Mouse (Mus musculus): ENCODE data around the gene Tex26.

Gene Tex26

GRCm38 (mm10) chr5:149490275-149490674 lies 50.8 kb downstream of the Tex26 start:
- DNase-seq = no peak

- DNase-seq = no peak
Observed at GRCm38 (mm10) chr5:149495655-149496054, 56.2 kb downstream of the Tex26 start.

- DNase-seq = no peak
Observed at GRCm38 (mm10) chr5:149496401-149497066, 57.1 kb downstream of the Tex26 start.

- DNase-seq = no peak
Observed at GRCm38 (mm10) chr5:149499936-149500335, 60.5 kb downstream of the Tex26 start.

GRCm38 (mm10) chr5:149503423-149504175 lies 64.1 kb downstream of the Tex26 start:
- no peak for DNase-seq

GRCm38 (mm10) chr5:149504985-149505384 lies 65.5 kb downstream of the Tex26 start:
- no peak for DNase-seq

GRCm38 (mm10) chr5:149506033-149506432 lies 66.6 kb downstream of the Tex26 start:
- DNase-seq = no peak

- DNase-seq = no peak
Observed at GRCm38 (mm10) chr5:149508094-149509029, 68.9 kb downstream of the Tex26 start.

GRCm38 (mm10) chr5:149510323-149510722 lies 70.9 kb downstream of the Tex26 start:
- no peak for DNase-seq

GRCm38 (mm10) chr5:149512695-149513094 lies 73.2 kb downstream of the Tex26 start:
- DNase-seq = no peak

GRCm38 (mm10) chr5:149513438-149514086 lies 74.1 kb downstream of the Tex26 start:
- DNase-seq = no peak

- peak; percentile 45 for DNase-seq
Observed at GRCm38 (mm10) chr5:149514087-149514671, 74.7 kb downstream of the Tex26 start.

GRCm38 (mm10) chr5:149514890-149515289 lies 75.4 kb downstream of the Tex26 start:
- no peak for DNase-seq

- no peak for DNase-seq
Observed at GRCm38 (mm10) chr5:149517116-149517515, 77.7 kb downstream of the Tex26 start.
